Mouse (Mus musculus) heart, embryonic 10.5 days (tissue): Measurements from ENCODE around the gene Pim1. TPM values are rescaled to one million over a fixed set of nuclear protein-coding genes. Genes with fewer than 3 reads are reported as not detected.
"Not testable (repeated sequence)": the region's sequence is repeated elsewhere in the genome, so short reads cannot be mapped to it uniquely, and the experiment has no call there.

Experiments used
- DNase-seq: peaks from one replicate; pipeline ENCODE4 v3.0.0-alpha.2; 2017; ENCODE audit warnings: low spot score
- H3K27ac ChIP-seq: fragments of 300-500 bp; sonication (generic); 2 replicates; pipeline ENCODE4 v1.5.1; 2016; ENCODE audit warnings: mild to moderate bottlenecking
- H3K27me3 ChIP-seq: fragments of 300-500 bp; sonication (generic); 2 replicates; pipeline ENCODE4 v1.6.1; 2016; ENCODE audit warnings: mild to moderate bottlenecking; ENCODE audit not compliant: poor library complexity, insufficient read depth, severe bottlenecking
- H3K36me3 ChIP-seq: fragments of 300-500 bp; sonication (generic); 2 replicates; pipeline ENCODE4 v1.6.1; 2016; ENCODE audit warnings: mild to moderate bottlenecking, moderate library complexity
- H3K4me1 ChIP-seq: fragments of 300-500 bp; sonication (generic); 2 replicates; pipeline ENCODE4 v1.6.1; 2016; ENCODE audit warnings: mild to moderate bottlenecking
- H3K4me3 ChIP-seq: fragments of 300-500 bp; sonication (generic); 2 replicates; pipeline ENCODE4 v1.5.1; 2016; ENCODE audit warnings: mild to moderate bottlenecking, moderate library complexity
- H3K9me3 ChIP-seq: fragments of 300-500 bp; sonication (generic); 2 replicates; pipeline ENCODE4 v1.6.1; 2016; ENCODE audit warnings: mild to moderate bottlenecking, moderate library complexity
- WGBS: fragments of 180-500 bp; shearing (Covaris S2); methylation state at CpG from one replicate; pipeline ENCODE4 v1.1.7; 2016; 5-methylcytosine and 5-hydroxymethylcytosine counted together
- polyA plus RNA-seq: library from polyadenylated mRNA; unstranded; fragments of >200 nt; fragmentation: Nextera tagmentation; extraction: Ambion mirVana; gene quantifications from 2 replicates; pipeline ENCODE4 v1.2.1, GENCODE M21; 2016

Gene Pim1
- polyA plus RNA-seq, 1 experiment from 2014 or later: 31.4 TPM

GRCm38 (mm10) chr17:29499511-29499910 is 9.0 kb downstream of the Pim1 start:
- peak; percentile 91 for DNase-seq
- no peak overlapping the region for H3K4me3 ChIP-seq

DNA sequence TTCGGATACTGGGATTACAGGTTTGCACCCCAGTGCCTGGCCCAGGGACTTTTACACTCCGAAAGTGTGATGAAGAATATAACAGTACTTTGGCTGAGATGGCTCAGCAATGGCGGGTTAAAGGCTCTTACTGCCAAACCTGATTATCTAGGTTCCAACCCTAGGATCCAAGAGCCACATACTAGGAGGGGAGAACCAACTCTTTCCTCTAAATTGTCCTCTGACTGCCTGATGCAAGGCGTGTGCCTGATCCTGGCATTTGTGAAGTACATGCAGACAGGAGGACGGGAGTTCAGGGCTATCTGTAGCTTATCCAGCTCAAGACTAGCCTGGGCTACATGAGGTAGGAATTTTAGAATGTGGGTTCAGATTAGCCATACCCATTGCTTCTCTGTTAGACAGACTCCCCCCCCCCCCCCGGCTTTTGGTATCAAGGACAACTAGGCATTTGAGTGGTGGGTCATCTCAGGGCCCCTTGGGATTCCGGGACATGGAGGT is 9.7 kb downstream of the Pim1 start:
- 74% methylated on average over 7 of the region's 7 CpGs for WGBS
- Histone ChIP-seq H3K4me1 (peaks cover 17% of the 10 kb centered on the region), H3K27ac (peak overlapping the region; percentile 67), H3K9me3 (no peaks in the 10 kb centered on the region), H3K36me3 (0 out of 2 replicates have a peak, but pooled peaks cover 7% of the 10 kb centered on the region), H3K4me3 (no peak overlapping the region), H3K27me3 (no peaks in the 10 kb centered on the region)
- DNase-seq: no peak

More at GRCm38 (mm10) chr17:29499511-29499910, 9.0 kb downstream of the Pim1 start:
- H3K27ac ChIP-seq: peak overlapping the region; percentile 67; the same call in 1 of the 2 replicates
- no peaks in the 10 kb centered on the region for H3K27me3 ChIP-seq
- no peaks in the 10 kb centered on the region for H3K9me3 ChIP-seq
- peaks cover 20% of the 10 kb centered on the region for H3K4me1 ChIP-seq
- WGBS: 65% methylated on average over 6 of the region's 6 CpGs
- H3K36me3 ChIP-seq: peaks cover 11% of the 10 kb centered on the region

DNA sequence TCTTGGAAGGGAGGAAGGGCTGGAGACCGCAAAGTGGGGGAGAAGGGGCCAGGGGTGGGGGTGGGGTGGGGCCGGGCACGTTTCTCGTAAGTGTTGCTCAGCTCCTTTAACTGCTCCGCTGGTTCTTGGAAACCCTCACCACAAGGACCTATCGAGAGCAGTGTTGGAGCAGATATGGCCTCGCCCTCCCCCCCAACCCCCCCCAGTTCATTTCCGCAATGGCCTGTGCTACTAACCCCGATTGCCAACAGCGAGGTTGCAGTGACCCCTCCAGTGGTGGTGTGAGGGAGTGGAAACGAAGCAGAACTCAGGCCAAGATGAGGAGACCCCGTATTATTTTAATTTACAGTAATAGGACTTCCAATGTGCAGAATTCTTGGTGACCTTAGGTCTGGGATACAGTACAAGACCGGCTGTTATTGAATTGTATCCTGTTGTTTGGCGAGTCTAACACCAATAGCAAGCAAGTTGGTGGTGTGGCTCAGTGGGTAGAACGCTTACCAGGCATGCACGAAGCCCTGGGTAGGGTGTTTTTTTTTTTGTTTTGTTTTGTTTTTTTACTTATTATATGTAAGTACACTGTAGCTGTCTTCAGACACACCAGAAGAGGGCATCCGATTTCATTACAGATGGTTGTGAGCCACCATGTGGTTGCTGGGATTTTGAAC is 10.4 kb downstream of the Pim1 start:
- Histone ChIP-seq H3K4me3 (no peak overlapping the region), H3K9me3 (no peaks in the 10 kb centered on the region), H3K27me3 (no peaks in the 10 kb centered on the region), H3K4me1 (peaks cover 17% of the 10 kb centered on the region), H3K27ac (peak overlapping the region; percentile 67), H3K36me3 (0 out of 2 replicates have a peak, but pooled peaks cover 6% of the 10 kb centered on the region)
- DNase-seq: peak; percentile 93
- 64% methylated on average over 17 of the region's 17 CpGs for WGBS

- no peaks in the 10 kb centered on the region for H3K27me3 ChIP-seq
- peaks cover 17% of the 10 kb centered on the region for H3K4me1 ChIP-seq
- H3K9me3 ChIP-seq: no peaks in the 10 kb centered on the region
- H3K27ac ChIP-seq: peak overlapping the region; percentile 67; the same call in 1 of the 2 replicates
- WGBS: 71% methylated on average over 7 of the region's 7 CpGs
- H3K36me3 ChIP-seq: no peaks in the 10 kb centered on the region
- DNase-seq: no peak
- no peak overlapping the region for H3K4me3 ChIP-seq
Measured at GRCm38 (mm10) chr17:29502005-29502668, 11.6 kb downstream of the Pim1 start.

GRCm38 (mm10) chr17:29502669-29503665 is 12.4 kb downstream of the Pim1 start:
- H3K27me3 ChIP-seq: no peaks in the 10 kb centered on the region
- no peaks in the 10 kb centered on the region for H3K36me3 ChIP-seq
- H3K27ac ChIP-seq: peak overlapping the region; percentile 67
- WGBS: 9% methylated on average over 32 of the region's 32 CpGs
- H3K4me1 ChIP-seq: peaks cover 15% of the 10 kb centered on the region
- no peaks in the 10 kb centered on the region for H3K9me3 ChIP-seq
- DNase-seq: no peak
- peak overlapping the region; percentile 33 for H3K4me3 ChIP-seq

- no peaks in the 10 kb centered on the region for H3K27me3 ChIP-seq
- H3K9me3 ChIP-seq: no peaks in the 10 kb centered on the region
- H3K27ac ChIP-seq: no peak overlapping the region
- no peak for DNase-seq
- H3K4me1 ChIP-seq: peaks cover 13% of the 10 kb centered on the region; the same call in 1 of the 2 replicates
- no peak overlapping the region for H3K4me3 ChIP-seq
- H3K36me3 ChIP-seq: no peaks in the 10 kb centered on the region
- 73% methylated on average over 5 of the region's 5 CpGs for WGBS
Measured at GRCm38 (mm10) chr17:29503700-29504099, 13.1 kb downstream of the Pim1 start.

GRCm38 (mm10) chr17:29508927-29509608 is 18.5 kb downstream of the Pim1 start:
- Histone ChIP-seq H3K36me3 (no peaks in the 10 kb centered on the region), H3K4me1 (peaks cover 9% of the 10 kb centered on the region), H3K4me3 (no peak overlapping the region), H3K9me3 (no peaks in the 10 kb centered on the region), H3K27me3 (no peaks in the 10 kb centered on the region), H3K27ac (peak overlapping the region; percentile 76; the same call in 1 of the 2 replicates)
- WGBS: 72% methylated on average over 12 of the region's 12 CpGs
- DNase-seq: no peak

GRCm38 (mm10) chr17:29510691-29511090 is 20.1 kb downstream of the Pim1 start:
- Histone ChIP-seq H3K36me3 (no peaks in the 10 kb centered on the region), H3K9me3 (no peaks in the 10 kb centered on the region), H3K4me1 (peaks cover 9% of the 10 kb centered on the region), H3K4me3 (no peak overlapping the region), H3K27ac (peak overlapping the region; percentile 17), H3K27me3 (no peaks in the 10 kb centered on the region)
- 58% methylated on average over 8 of the region's 8 CpGs for WGBS
- DNase-seq: no peak

DNA sequence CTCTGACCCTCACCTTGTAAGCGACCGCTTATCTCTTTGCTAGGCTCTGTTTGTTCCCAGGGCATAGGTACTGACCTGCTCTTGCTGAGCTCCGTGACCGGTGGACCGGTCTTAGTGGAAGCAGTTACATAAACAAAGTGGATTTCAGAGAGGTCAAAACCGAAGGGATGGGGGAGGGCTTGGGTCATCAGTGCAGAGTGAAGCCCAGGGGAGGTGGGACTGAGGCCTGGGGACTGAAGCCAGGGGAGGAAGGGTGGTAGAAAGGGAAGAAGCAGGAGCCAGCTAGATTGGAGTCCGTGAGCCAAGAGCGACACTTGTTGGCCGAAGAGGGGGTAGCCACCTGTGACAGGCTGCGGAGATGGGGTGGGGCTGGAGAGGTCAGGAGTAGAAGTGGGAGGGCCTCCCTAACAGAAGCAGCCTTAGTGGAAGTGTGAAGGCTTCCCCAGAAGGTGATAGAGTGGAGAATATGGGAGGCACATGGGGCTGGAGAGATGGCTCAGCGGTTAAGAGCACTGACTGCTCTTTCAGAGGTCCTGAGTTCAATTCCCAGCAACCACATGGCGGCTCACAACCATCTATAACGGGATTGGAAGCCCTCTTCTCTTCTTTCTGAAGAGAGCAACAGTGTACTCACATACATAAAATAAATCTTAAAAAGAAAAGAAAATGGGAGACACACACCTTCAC is 22.6 kb downstream of the Pim1 start:
- no peak overlapping the region for H3K4me3 ChIP-seq
- no peaks in the 10 kb centered on the region for H3K27me3 ChIP-seq
- peaks cover 9% of the 10 kb centered on the region for H3K4me1 ChIP-seq
- no peaks in the 10 kb centered on the region for H3K9me3 ChIP-seq
- H3K27ac ChIP-seq: peak overlapping the region; percentile 59
- DNase-seq: peak; percentile 96
- 29% methylated on average over 13 of the region's 13 CpGs for WGBS
- H3K36me3 ChIP-seq: no peaks in the 10 kb centered on the region

DNA sequence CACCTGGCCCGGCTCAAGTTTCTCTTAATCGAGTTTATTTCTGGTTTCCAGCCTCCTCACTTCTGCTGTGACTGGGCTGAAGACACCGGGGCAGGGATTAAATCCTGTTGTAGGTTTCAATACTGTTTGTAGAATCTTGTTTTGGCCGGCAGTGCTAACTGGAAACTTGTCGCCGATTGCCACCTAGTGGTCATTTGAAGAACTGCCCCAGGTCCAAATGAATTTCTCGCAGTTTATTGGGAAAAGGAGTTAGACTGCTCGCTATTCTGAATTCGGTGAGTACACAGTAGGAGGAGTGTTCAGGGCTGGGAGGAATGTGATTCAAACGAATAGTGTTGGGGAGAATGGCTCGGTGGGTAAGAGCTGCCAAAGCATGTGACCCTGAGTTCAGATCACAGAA is 23.9 kb downstream of the Pim1 start:
- Histone ChIP-seq H3K27me3 (no peaks in the 10 kb centered on the region), H3K27ac (0 out of 2 replicates have a peak overlapping the region, but pooled peaks have one; percentile 25), H3K4me1 (peaks cover 9% of the 10 kb centered on the region), H3K4me3 (no peak overlapping the region), H3K9me3 (no peaks in the 10 kb centered on the region), H3K36me3 (no peaks in the 10 kb centered on the region)
- peak; percentile 89 for DNase-seq
- 3% methylated on average over 11 of the region's 11 CpGs for WGBS

DNA sequence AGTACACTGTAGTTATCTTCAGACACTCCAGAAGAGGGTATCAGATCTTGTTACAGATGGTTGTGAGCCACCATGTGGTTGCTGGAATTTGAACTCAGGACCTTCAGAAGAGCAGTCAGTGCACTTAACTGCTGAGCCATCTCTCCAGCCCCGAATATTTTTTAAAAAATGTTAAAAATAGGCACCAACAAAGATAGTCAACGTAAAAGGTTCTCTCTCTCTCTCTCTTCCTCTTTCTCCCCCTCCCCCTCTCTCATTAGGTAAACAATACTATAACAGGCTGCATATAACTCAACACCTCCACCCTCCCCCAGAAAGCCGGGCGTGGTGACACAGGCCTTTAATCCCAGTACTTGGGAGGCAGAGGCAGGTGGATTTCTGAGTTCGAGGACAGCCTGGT is 28.1 kb downstream of the Pim1 start:
- H3K4me1 ChIP-seq, DNase-seq, H3K27ac ChIP-seq, H3K36me3 ChIP-seq, H3K4me3 ChIP-seq, H3K27me3 ChIP-seq, H3K9me3 ChIP-seq: not testable (repeated sequence)
- WGBS: 89% methylated on average over 5 of the region's 5 CpGs
